Mouse (Mus musculus): ENCODE measurements around the gene Plcb3. TPM values are rescaled to one million over a fixed set of nuclear protein-coding genes. Genes with fewer than 3 reads are reported as not detected.

The Plcb3 gene
- polyA plus RNA-seq, 1 experiment, result 40.6 TPM

- no peak overlapping the region for H3K4me3 ChIP-seq (ENCODE audit: insufficient read depth, low read length)
- peaks cover 24% of the 10 kb centered on the region for H3K4me1 ChIP-seq (ENCODE audit: control insufficient read depth, insufficient read depth, low read length)
- TF ChIP-seq POLR2A (IDR thresholded peaks at IDR 0.05; ENCODE audit: borderline replicate concordance, low read depth, low read length) (no peak), CTCF (IDR thresholded peaks at IDR 0.05; ENCODE audit: low read depth, low read length) (no peak)
- H3K27ac ChIP-seq (ENCODE audit: insufficient read depth, low read depth, low read length), result no peak overlapping the region
Measured at GRCm38 (mm10) chr19:6972247-6972917, 3.9 kb downstream of the Plcb3 start.

GRCm38 (mm10) chr19:6971644-6972043, 4.6 kb downstream of the Plcb3 start:
- TF ChIP-seq POLR2A (IDR thresholded peaks at IDR 0.05; ENCODE audit: borderline replicate concordance, low read depth, low read length) (no peak), CTCF (IDR thresholded peaks at IDR 0.05; ENCODE audit: low read depth, low read length) (no peak)
- peaks cover 22% of the 10 kb centered on the region for H3K4me1 ChIP-seq (ENCODE audit: control insufficient read depth, insufficient read depth, low read length)
- no peak overlapping the region for H3K4me3 ChIP-seq (ENCODE audit: insufficient read depth, low read length)
- H3K27ac ChIP-seq (ENCODE audit: insufficient read depth, low read depth, low read length), result no peak overlapping the region

- Histone ChIP-seq H3K27ac (ENCODE audit: insufficient read depth, low read depth, low read length) (no peak overlapping the region), H3K4me1 (ENCODE audit: control insufficient read depth, insufficient read depth, low read length) (peaks cover 22% of the 10 kb centered on the region), H3K4me3 (ENCODE audit: insufficient read depth, low read length) (no peak overlapping the region)
- no peak for TF ChIP-seq POLR2A (IDR thresholded peaks at IDR 0.05; ENCODE audit: borderline replicate concordance, low read depth, low read length)
- no peak for TF ChIP-seq CTCF (IDR thresholded peaks at IDR 0.05; ENCODE audit: low read depth, low read length)
Measured at GRCm38 (mm10) chr19:6970460-6971085, 5.7 kb downstream of the Plcb3 start.

- no peak overlapping the region for H3K27ac ChIP-seq (ENCODE audit: insufficient read depth, low read depth, low read length)
- peaks cover 22% of the 10 kb centered on the region for H3K4me1 ChIP-seq (ENCODE audit: control insufficient read depth, insufficient read depth, low read length)
Measured at GRCm38 (mm10) chr19:6969665-6970381, 6.4 kb downstream of the Plcb3 start.

GRCm38 (mm10) chr19:6969291-6969664, 7.0 kb downstream of the Plcb3 start:
- Histone ChIP-seq H3K27ac (ENCODE audit: insufficient read depth, low read depth, low read length) (no peak overlapping the region), H3K4me1 (ENCODE audit: control insufficient read depth, insufficient read depth, low read length) (peaks cover 22% of the 10 kb centered on the region), H3K4me3 (ENCODE audit: insufficient read depth, low read length) (peak overlapping the region; percentile 76)
- TF ChIP-seq POLR2A (IDR thresholded peaks at IDR 0.05; ENCODE audit: borderline replicate concordance, low read depth, low read length) (no peak), CTCF (IDR thresholded peaks at IDR 0.05; ENCODE audit: low read depth, low read length) (no peak)

More at GRCm38 (mm10) chr19:6969665-6970381, 6.4 kb downstream of the Plcb3 start:
- peak overlapping the region; percentile 76 for H3K4me3 ChIP-seq (ENCODE audit: insufficient read depth, low read length)
- peak; percentile 63 for TF ChIP-seq CTCF (IDR thresholded peaks at IDR 0.05; ENCODE audit: low read depth, low read length)
- no peak for TF ChIP-seq POLR2A (IDR thresholded peaks at IDR 0.05; ENCODE audit: borderline replicate concordance, low read depth, low read length)

GRCm38 (mm10) chr19:6968491-6969271, 7.6 kb downstream of the Plcb3 start:
- Histone ChIP-seq H3K4me1 (ENCODE audit: control insufficient read depth, insufficient read depth, low read length) (peaks cover 18% of the 10 kb centered on the region), H3K4me3 (ENCODE audit: insufficient read depth, low read length) (peak overlapping the region; percentile 76), H3K27ac (ENCODE audit: insufficient read depth, low read depth, low read length) (peak overlapping the region; percentile 22; the same call in 1 of the 2 replicates)
- TF ChIP-seq POLR2A (IDR thresholded peaks at IDR 0.05; ENCODE audit: borderline replicate concordance, low read depth, low read length), result no peak
- TF ChIP-seq CTCF (IDR thresholded peaks at IDR 0.05; ENCODE audit: low read depth, low read length), result no peak

GRCm38 (mm10) chr19:6956461-6956860, 19.8 kb downstream of the Plcb3 start:
- Histone ChIP-seq H3K4me1 (ENCODE audit: control insufficient read depth, insufficient read depth, low read length) (peaks cover 7% of the 10 kb centered on the region), H3K27ac (ENCODE audit: insufficient read depth, low read depth, low read length) (no peak overlapping the region), H3K4me3 (ENCODE audit: insufficient read depth, low read length) (no peak overlapping the region)
- TF ChIP-seq CTCF (IDR thresholded peaks at IDR 0.05; ENCODE audit: low read depth, low read length) (no peak), POLR2A (IDR thresholded peaks at IDR 0.05; ENCODE audit: borderline replicate concordance, low read depth, low read length) (no peak)

- H3K27ac ChIP-seq (ENCODE audit: insufficient read depth, low read depth, low read length), result no peak overlapping the region
- H3K4me3 ChIP-seq (ENCODE audit: insufficient read depth, low read length), result no peak overlapping the region
- H3K4me1 ChIP-seq (ENCODE audit: control insufficient read depth, insufficient read depth, low read length), result peaks cover 7% of the 10 kb centered on the region
- TF ChIP-seq CTCF (IDR thresholded peaks at IDR 0.05; ENCODE audit: low read depth, low read length) (no peak), POLR2A (IDR thresholded peaks at IDR 0.05; ENCODE audit: borderline replicate concordance, low read depth, low read length) (no peak)
Measured at GRCm38 (mm10) chr19:6955424-6955823, 20.8 kb downstream of the Plcb3 start.

GRCm38 (mm10) chr19:6954046-6954445, 22.2 kb downstream of the Plcb3 start:
- Histone ChIP-seq H3K4me1 (ENCODE audit: control insufficient read depth, insufficient read depth, low read length) (peaks cover 14% of the 10 kb centered on the region), H3K4me3 (ENCODE audit: insufficient read depth, low read length) (no peak overlapping the region)

More at GRCm38 (mm10) chr19:6954046-6954445, 22.2 kb downstream of the Plcb3 start:
- TF ChIP-seq POLR2A (IDR thresholded peaks at IDR 0.05; ENCODE audit: borderline replicate concordance, low read depth, low read length), result no peak
- no peak for TF ChIP-seq CTCF (IDR thresholded peaks at IDR 0.05; ENCODE audit: low read depth, low read length)
- no peak overlapping the region for H3K27ac ChIP-seq (ENCODE audit: insufficient read depth, low read depth, low read length)
